Mouse (Mus musculus): ENCODE measurements at regions not wholly inside any gene's neighbourhood (a gene's known extent, or its start where the extent isn't known, plus 50 kb on each side); places are given as distances from the start of the nearest gene placed in this dataset.

GRCm38 (mm10) chr12:119027701-119028100, 61.5 kb upstream of the Abcb5 start:
- peak; percentile 65 for DNase-seq (ENCODE audit: low read depth, low spot score)

- peak; percentile 68 for DNase-seq (ENCODE audit: low read depth, low spot score)
These were observed 60.1 kb upstream of the Abcb5 start for GRCm38 (mm10) chr12:119026311-119026710.

GRCm38 (mm10) chr12:119024063-119024462, 57.8 kb upstream of the Abcb5 start:
- DNase-seq (ENCODE audit: low read depth, low spot score) = peak; percentile 70
